Mouse (Mus musculus) kidney, adult 9 months (tissue): ENCODE measurements around the gene Macrod1.
"Not testable (repeated sequence)": the region's sequence is repeated elsewhere in the genome, so short reads cannot be mapped to it uniquely, and the experiment has no call there.

ENCODE experiments used
- DNase-seq: peaks from one replicate; pipeline ENCODE4 v3.0.0; 2022

The Macrod1 gene

DNA sequence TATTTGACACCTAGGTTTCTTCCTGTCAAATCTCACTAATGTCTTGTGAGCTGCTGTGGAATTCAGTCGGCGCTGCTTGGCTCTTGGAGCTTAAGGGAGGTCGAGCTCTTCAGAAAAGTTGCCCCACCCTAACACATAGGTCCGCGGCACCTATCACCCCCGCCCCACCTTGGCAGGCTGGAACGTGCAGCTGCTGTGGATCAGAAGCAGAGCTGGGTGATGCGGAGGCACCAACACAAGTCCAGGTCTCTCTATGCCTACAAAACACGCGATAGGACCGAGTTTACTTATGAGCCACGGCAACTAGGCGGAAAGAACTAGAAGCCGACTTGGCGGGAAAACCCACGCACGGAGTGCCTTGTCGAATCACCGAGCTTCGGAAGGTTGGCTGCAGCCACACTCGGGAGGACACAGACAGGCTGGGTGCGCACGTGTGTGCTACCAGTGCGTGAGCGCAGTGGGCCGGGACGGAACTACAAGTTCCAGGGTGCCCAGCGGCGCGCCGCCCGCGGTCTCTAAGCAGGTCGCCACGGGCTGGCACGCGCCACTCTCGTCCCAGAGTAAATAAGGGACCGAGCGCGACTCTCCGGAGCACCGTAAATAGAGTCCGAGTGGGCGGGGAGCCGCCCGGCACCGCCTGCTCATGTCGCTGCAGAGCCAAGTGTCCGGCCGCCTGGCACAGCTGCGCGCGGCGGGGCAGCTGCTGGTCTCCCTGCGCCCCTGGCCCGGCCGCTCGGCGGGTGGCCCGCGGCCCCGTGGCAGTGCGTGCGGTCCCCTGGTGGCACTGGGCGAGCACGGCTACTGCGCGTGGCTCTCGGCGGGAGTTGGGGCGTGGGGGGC is at the start of gene Macrod1:
TSS of gene Macrod1 (plus strand) at position 563 of the 840 bp plus-strand sequence.
- peak; percentile 89 for DNase-seq

GRCm38 (mm10) chr19:7006892-7007593 is 49.6 kb upstream of the Macrod1 start:
- DNase-seq: no peak

GRCm38 (mm10) chr19:7012426-7012825 is 44.2 kb upstream of the Macrod1 start:
- DNase-seq: no peak

DNA sequence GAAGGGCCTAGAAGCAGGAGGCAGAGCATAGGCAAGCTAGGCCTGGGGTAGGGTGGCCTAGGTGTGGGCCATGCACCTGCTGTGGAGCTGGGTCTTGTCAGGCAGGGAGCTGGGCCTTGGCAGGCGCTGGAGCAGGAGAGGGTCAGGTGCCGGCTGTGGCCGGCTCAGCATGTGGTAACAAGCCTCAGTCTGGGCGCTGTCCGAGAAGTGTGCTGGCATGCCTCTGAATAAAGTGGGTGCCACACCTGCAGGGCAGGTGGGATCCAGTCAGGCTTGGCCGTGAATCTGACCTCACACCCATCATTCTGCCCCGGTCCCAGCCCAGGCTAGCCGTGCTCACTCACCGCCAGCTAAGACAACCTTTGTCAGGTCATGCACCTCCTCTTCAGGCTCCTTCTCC is 42.6 kb upstream of the Macrod1 start:
- DNase-seq: no peak

- no peak for DNase-seq
Observed at GRCm38 (mm10) chr19:7014481-7015135, 42.0 kb upstream of the Macrod1 start.

- DNase-seq: no peak
Observed at GRCm38 (mm10) chr19:7017541-7018457, 38.8 kb upstream of the Macrod1 start.

- DNase-seq: no peak
Observed at GRCm38 (mm10) chr19:7018546-7018945, 38.1 kb upstream of the Macrod1 start.

DNA sequence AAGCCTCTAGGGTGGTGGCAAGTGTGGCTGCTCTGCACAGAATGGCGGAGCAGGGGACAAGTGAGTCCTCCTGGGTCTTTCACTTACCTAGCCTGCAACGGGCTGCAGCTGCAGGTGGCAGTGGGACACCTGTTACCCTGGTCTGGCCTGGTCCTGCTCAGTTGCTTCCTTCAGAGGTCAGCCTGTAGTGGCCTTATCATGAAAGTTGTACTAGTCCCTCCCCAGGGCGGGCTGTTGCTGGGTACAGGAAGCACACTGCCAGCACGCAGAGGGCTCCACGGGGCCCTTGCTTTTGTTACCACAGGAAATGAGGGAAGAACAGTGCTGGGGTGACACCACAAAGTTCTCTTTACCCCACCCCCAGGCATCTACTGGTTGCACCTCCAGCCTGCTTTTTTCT is 37.4 kb upstream of the Macrod1 start, which contains the start of gene Fermt3:
TSS of gene Fermt3 (minus strand) at position 279 of the 400 bp plus-strand sequence.
- DNase-seq: peak; percentile 33

- peak; percentile 74 for DNase-seq
Observed at GRCm38 (mm10) chr19:7020224-7020641, 36.4 kb upstream of the Macrod1 start.

DNA sequence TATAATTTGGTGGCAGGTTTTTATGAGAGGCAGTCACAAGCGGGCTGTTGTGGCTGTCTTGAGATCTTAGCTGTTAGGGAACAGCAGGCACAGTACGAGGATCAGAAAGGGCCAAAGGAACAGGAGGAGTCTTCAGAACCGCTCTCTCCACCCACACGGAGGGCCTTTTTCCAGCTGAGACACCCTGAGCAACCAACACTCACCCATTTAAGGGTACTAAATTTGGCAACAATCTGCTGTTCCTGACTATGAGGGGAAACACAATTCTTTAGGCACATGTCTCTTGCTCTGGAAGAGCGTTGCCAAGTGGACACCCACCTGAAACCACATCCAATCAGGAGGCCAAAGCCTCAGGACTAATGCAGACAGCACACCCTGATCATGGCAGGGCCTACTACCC is 27.1 kb upstream of the Macrod1 start:
- no peak for DNase-seq

- DNase-seq: no peak
Observed at GRCm38 (mm10) chr19:7034006-7034405, 22.6 kb upstream of the Macrod1 start.

GRCm38 (mm10) chr19:7039088-7039720 is 17.4 kb upstream of the Macrod1 start:
- peak; percentile 57 for DNase-seq

GRCm38 (mm10) chr19:7039841-7040636 is 16.6 kb upstream of the Macrod1 start, which contains the start of gene Stip1:
TSS of gene Stip1 (minus strand) at chr19:7039967.
- DNase-seq: peak; percentile 100

DNA sequence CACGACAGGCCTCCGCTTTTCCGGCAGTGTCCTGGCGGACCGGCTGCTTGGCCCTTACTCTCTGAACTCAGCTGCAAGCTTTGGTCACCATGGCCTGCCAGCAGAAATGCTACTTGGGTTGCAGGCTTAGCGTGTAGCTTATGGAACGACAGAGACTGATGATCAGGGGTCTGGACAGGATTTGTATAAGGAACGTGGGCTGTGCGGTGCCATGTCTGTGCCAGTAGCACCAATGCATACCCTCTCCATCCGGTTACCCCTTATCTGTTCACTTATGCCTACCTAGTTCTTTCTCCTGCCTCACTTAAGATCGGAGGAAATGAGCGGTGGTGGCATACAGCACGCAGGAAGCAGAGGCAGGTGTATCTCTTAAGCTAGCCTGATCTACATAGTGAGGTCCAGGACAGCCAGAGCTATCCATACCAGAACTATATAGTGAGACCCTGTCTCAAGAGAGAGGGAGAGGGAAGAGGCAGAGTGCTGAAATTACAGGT is 15.9 kb upstream of the Macrod1 start:
- DNase-seq: no peak

DNA sequence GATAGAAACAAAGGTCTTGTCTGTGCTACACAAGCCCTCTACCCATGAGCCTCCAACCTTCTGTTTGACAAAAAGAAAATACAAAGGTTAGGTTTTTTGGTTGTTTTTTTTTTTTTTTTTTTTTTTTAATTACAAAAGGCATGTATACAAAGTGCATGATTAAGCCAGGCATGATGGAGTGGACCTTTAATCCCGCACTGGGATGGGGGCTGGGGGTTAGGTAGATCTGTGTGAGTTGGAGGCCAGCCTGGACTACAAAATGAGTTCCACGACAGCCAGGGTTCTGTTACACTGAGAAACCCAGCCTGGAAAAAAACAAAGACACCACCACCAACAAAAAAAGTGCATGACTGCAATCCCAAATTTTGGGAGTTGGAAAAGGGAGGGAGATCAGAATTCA is 15.4 kb upstream of the Macrod1 start:
- no peak for DNase-seq

- DNase-seq: no peak
Observed at GRCm38 (mm10) chr19:7044279-7044678, 12.3 kb upstream of the Macrod1 start.

DNA sequence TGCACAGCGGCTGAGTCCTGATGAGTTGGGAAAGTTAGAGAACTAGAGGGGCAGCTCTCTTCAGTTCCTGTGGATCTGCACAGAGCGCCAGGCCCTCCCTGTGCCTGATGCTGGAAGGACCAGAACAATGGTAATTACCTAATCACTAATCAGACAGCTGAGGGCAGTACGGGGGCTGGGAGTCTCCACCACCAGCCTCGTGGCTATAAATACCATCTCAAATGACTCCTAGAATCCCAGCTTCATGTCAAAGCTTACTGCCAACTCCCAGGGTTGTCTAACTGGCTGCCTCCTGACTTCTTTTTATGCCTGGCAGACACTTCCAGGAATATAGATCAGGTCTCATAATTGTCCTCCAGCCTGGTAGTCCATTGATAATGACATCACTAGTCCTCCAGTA is 11.9 kb upstream of the Macrod1 start:
- no peak for DNase-seq

GRCm38 (mm10) chr19:7053382-7053781 is 3.2 kb upstream of the Macrod1 start:
- DNase-seq: not testable (repeated sequence)

DNA sequence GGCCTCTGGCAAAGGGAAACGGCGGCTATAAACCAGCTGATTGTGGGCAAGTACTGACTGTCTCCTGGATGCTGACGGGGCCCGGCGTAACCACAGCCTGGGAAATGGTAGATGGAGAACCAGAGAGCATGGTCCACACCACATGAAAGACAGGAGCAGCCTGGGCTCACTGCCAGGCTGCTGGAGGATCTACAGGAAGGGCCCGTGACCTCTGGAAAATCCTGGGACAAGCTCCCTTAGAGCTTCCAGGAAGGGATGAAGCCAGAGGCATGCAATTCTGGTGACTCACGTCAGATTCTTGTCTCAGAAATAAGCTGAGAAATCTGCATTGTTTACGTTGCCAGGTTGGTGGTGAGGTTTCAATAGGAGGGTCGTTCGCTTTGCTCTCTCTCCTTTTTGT is 1.8 kb upstream of the Macrod1 start:
- peak; percentile 46 for DNase-seq

- DNase-seq: no peak
Observed at GRCm38 (mm10) chr19:7055173-7055572, 1.4 kb upstream of the Macrod1 start.
